Mouse (Mus musculus): Measurements from ENCODE around the gene Gm9999.
"Not testable (repeated sequence)": the region's sequence is repeated elsewhere in the genome, so short reads cannot be mapped to it uniquely, and the experiment has no call there.

Gm9999 gene

DNA sequence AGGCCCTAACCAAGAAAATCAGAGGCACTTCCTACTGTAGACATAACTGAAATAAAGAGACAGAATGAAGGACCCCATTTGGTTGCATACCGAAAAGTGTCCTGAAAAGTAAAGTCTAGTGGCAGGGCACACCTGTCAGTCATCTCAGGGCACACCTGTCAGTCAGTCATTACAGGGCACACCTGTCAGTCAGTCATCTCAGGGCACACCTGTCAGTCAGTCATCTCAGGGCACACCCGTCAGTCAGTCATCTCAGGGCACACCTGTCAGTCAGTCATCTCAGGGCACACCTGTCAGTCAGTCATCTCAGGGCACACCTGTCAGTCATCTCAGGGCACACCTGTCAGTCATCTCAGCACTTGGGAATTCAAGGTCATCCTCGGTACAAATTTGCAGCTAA, 43.5 kb downstream of the Gm9999 start:
- not testable (repeated sequence) for DNase-seq (ENCODE audit: low read depth, low spot score)

DNA sequence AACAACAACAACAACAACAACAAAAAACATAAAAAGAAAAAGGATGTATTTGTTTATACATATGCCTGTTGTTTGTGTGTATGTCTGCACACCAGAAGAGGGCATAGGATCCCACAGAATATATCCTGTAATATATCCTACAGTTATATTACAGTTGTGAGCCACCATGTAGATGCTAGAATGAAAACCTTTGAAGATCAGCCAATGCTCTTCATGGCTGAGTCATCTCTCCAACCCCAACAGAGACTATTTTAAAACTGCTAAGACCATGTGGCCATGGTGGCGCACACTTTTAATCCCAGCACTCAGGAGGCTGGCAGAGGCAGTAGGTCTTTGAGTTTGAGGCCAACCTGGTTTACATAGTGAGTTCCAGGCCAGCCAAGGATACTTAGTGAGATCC, 44.1 kb downstream of the Gm9999 start:
- DNase-seq (ENCODE audit: low read depth, low spot score) = no peak

- peak; percentile 53 for DNase-seq (ENCODE audit: low read depth, low spot score)
Measured at GRCm38 (mm10) chr7:47030517-47031193, 47.3 kb downstream of the Gm9999 start.

DNA sequence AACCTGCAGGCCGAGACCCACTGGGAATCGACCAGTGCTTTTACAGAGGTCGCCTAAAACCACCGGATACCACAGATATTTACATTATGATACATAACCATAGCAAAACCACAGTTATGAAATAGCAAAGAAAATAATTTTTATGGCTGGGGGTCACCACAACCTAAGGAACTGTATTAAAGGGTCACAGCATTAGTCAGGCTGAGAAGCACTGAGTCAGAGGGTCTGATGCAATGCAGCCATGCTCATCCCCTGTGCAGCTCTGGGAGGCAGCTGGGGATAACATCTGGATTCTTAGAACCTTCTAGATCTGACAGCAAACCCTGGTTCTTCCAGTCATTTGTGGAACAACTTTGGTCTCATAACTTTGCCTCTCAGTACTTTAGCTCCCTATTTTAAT, 48.0 kb downstream of the Gm9999 start:
- no peak for DNase-seq (ENCODE audit: low read depth, low spot score)

GRCm38 (mm10) chr7:47034785-47035384, 51.5 kb downstream of the Gm9999 start:
- no peak for DNase-seq (ENCODE audit: low read depth, low spot score)

DNA sequence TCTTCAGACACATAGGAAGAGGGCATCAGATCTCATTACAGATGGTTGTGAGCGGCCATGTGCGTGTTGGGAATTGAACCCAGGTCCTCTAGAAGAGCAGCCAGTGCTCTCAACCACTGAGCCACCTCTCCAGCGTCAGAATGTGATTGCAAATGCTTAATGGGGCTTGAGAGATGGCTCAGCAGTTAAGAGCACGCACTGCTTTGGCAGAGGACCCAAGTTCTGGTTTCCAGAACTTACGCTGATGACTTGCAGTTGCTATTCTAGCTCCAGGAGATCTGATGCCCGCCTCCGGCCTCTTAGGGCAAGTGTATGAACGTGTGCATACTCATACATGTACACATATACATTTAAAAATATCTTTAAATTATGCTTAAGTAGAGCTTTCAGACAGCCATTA, 52.0 kb downstream of the Gm9999 start:
- no peak for DNase-seq (ENCODE audit: low read depth, low spot score)
